Mouse (Mus musculus) layer of hippocampus, adult 11-12 months (tissue): ENCODE measurements at regions not wholly inside any gene's neighbourhood (a gene's known extent, or its start where the extent isn't known, plus 50 kb on each side); places are given as distances from the start of the nearest gene placed in this dataset.

Experiments used
- DNase-seq: peaks from one replicate; pipeline ENCODE4 v3.0.0; 2022; ENCODE audit warnings: low spot score

DNA sequence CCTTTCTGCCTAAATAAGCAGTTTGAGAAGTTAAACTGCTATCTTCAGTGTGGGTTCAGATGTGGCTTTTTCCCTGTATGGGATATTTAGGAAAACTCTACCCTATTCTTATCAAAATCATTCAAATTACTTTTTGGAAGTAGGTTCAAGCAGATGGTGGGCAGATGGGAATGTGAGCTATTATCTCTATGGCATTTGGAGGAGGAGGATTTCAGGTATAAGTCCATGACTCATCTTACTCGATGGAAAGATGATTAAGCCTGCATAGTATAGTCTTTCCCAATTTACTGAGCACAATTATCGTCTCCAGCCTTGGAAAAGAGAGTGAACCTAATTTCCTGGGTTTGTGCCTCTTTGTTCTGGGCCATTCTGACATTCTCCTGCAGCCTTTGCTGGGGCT is 1413.2 kb downstream of the D3Ertd751e start:
- peak; percentile 8 for DNase-seq

DNA sequence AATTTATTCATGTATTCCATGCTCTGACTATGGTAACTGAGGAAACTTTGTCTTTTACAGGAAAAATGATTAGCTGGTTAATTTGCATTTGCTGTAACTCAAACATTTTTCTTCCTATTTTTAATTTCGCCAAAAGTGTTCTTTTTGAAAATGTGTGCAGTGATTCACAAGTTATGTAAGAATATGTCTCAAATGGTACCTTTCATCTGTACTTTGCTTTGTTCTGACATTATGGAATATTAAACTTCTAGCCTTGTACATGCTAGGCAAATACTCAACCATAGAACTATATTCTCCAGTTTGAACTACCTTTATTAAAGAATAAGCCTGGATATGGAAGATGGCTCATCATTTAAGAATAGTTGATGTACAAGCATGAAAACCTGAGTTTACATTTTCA is 1418.1 kb downstream of the D3Ertd751e start:
- DNase-seq = no peak

DNA sequence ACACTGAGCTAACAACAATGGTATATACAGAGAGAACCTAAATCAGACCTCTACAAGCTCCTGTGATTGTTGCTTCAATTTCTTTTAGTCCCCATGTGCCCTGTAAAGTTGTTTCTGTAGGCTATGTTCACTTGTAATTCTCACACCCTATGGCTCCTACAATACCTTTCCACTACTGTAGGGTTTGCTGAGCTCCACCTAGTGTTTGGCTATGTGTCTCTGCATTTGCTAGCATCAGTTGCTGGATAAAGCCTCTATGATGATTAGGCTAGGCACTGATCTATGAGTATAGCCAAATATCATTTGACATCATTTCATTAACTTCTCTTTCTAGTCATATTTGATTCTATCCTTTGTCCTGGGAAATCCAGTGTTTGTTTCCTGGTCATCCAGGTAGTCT is 1440.4 kb downstream of the D3Ertd751e start:
- DNase-seq = no peak

DNA sequence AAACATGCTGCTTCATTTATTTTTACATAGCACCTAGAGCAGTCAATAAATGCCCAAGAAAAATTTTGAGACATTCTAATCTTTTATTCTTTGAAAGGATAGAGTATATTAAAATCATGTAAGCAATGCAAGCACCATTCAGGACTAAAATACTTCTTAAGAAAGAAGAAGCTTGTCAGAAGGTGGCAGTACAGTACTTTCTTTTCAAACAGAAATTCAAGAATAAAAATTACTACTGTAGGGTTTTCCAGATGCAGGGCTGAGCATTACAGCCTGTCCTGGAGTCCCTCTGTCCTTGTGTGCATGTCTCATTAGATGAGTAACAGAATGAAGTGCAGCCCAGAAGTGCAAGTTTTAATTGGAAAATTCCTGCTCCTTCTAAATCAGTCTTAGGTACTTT is 1457.5 kb downstream of the D3Ertd751e start:
- DNase-seq = no peak

DNA sequence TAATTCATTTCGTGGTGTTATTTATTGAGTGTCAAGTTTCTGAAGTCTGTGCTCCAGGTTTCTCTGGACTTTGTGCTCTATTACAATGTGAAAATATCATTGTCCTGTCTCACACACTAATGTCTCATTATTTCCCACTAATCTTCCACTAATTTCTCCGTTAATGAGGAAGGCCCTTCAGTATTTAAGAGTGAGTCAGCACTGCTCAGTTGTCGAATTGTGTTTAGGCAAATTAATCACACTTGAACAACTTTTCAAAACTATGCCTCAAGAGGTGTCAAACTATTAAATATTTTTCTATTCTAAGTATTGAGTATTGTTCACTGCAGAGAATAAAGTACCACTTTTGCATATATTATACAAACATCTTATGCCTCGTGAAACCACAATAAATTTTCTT is 1467.2 kb downstream of the D3Ertd751e start:
- DNase-seq = no peak

DNA sequence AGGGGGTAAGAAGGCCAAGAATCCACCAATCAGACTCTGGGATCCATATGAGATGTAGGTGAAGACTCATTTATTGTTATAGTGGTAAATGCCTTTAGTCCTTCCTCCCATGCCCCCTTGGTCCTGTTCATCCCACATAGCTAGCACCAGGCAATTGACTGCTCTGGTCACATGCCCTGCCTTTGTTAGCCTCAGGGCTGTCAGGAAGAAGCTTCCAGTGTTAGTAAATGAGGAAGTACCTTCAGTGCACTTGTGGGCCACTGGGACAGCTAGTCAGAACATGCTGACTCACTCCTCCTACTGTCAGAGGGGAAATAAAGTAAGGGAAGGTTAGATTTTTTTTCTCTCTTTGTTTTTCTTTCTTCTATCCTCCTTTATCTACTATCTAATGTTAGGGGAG is 1476.3 kb downstream of the D3Ertd751e start:
- no peak for DNase-seq

DNA sequence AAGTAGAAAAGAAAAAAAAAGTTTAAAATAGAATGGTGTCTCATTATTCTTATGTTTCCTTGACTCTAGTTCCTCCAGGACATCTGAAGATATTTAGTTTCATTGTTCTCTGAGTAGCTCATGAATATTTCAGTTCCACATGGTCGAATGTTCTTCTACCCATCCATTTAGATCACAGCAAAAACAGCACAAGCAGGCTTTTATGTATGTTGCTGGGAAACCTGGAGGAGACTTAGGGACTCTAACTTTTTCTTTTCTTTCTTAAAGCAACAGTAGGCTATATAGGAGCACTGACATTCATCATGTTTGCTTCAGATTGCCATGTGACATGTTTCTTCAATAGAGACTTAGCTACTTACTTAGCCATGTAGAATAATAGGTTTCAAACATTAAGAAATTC is 1504.2 kb downstream of the D3Ertd751e start:
- DNase-seq = no peak
